Mouse (Mus musculus): Measurements from ENCODE around the gene Ddx5. TPM values are rescaled to one million over a fixed set of nuclear protein-coding genes. Genes with fewer than 3 reads are reported as not detected.

Ddx5 gene
- 1,164 TPM for polyA plus RNA-seq (2017; shearing (Covaris generic))

DNA sequence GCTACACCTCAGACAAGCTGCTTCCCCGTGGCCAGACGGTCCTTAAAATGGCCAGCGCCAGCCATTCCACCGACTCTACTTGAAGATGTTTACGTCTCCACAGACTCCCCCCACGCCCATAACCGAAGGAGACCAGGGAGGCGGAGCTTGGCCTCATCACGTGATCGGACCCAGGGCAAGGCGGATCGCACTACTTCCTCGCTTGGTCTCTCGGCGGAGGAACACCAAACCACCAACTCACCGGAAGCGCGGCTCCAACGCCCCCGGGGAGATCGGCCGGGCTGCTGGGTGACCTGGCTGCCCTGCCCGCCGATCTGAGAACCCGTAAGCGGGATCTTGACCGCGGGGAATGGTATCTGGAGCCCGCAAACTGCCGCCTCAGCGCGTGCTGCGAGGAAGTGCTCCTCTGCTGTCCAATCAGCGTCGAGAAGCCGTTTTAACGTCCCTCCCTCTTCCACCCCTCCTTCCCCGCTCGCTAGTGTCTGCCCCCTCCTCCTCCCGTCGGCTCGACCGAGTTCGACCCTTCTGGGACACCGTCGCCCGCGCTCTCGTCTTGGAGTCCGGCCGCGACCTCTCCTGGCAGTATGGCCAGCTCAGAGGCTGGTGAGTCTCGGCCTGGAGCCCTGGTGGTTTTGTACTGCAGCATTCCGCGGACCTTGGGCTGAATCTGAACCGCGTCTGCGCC, at the start of gene Ddx5, which contains the start of gene Cep95:
Gene Ddx5 (minus strand): TSS at position 411 of the 685 bp plus-strand sequence.
Gene Cep95 (plus strand): TSS at position 478 of the 685 bp plus-strand sequence.

DNA sequence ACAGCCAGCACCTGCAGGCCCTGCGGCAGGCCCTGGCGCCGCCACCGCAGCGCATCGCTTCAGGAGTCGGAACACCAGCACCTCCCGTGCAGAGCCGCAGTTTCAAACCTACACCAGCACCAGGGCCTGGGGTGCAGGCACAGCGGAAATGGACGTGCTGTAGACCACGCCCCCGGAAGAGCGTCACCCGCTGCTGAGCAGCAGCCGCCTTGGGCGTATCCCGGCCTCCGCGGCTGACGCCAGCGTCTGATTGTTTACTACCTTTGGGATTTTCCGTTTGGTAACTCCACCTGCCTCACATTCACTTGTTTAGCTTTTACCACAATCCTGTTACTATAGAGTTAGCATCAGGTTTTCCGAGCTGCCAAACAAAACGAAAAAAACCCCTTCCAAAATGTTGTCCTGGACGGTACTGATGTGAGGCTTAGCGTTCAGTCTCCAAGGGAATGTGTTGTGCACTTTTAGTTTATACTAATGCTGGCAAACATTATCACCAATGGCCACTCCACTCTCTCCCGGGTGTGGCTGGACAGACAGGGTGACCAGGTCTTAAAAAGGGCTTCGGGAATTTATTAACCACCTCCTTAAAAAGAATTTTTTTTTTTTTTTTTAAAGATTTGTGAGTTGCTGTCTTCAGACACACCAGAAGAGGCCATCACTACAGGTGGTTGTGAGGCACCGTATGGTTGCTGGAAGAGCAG, 9.4 kb downstream of the Ddx5 start, which contains the start of gene Polg2:
Gene Polg2 (minus strand): TSS at position 150 of the 701 bp plus-strand sequence.

GRCm38 (mm10) chr11:106751039-106752018, 37.7 kb downstream of the Ddx5 start, which contains the start of gene Milr1:
Gene Milr1, plus strand, starts transcription at chr11:106751226.

GRCm38 (mm10) chr11:106750121-106750751, 38.7 kb downstream of the Ddx5 start, which contains the start of gene Pecam1:
Gene Pecam1, minus strand, starts transcription at chr11:106750628.

Other genes with a start within 250 kb of the Ddx5 start
- gene Tex2, start 175.8 kb downstream of the Ddx5 start, polyA plus RNA-seq (2017; shearing (Covaris generic)): 88.4 TPM
- 179 TPM for gene Pecam1, start 38.6 kb downstream of the Ddx5 start, polyA plus RNA-seq (2017; shearing (Covaris generic))
- gene Milr1, start 38.0 kb downstream of the Ddx5 start, polyA plus RNA-seq (2017; shearing (Covaris generic)): 8.7 TPM
- 145 TPM for gene Polg2, start 9.6 kb downstream of the Ddx5 start, polyA plus RNA-seq (2017; shearing (Covaris generic))
- 38.8 TPM for gene Cep95, start 67 bp upstream of the Ddx5 start, polyA plus RNA-seq (2017; shearing (Covaris generic))
- 38.6 TPM for gene Smurf2, start 131.5 kb upstream of the Ddx5 start, polyA plus RNA-seq (2017; shearing (Covaris generic))
- 49.6 TPM for gene Kpna2, start 210.4 kb upstream of the Ddx5 start, polyA plus RNA-seq (2017; shearing (Covaris generic))
- 0.32 TPM for gene 1810010H24Rik, start 236.5 kb upstream of the Ddx5 start, polyA plus RNA-seq (2017; shearing (Covaris generic))

All from naive thymus-derived CD4-positive, alpha-beta T cell, adult 5 months (primary cell).